Mouse (Mus musculus) kidney, postnatal 10 days (tissue): Measurements from ENCODE around the gene Rabac1.

ENCODE experiments used
- DNase-seq: peaks from one replicate; pipeline ENCODE4 v3.0.0; 2021; ENCODE audit warnings: mixed read lengths

Gene Rabac1

DNA sequence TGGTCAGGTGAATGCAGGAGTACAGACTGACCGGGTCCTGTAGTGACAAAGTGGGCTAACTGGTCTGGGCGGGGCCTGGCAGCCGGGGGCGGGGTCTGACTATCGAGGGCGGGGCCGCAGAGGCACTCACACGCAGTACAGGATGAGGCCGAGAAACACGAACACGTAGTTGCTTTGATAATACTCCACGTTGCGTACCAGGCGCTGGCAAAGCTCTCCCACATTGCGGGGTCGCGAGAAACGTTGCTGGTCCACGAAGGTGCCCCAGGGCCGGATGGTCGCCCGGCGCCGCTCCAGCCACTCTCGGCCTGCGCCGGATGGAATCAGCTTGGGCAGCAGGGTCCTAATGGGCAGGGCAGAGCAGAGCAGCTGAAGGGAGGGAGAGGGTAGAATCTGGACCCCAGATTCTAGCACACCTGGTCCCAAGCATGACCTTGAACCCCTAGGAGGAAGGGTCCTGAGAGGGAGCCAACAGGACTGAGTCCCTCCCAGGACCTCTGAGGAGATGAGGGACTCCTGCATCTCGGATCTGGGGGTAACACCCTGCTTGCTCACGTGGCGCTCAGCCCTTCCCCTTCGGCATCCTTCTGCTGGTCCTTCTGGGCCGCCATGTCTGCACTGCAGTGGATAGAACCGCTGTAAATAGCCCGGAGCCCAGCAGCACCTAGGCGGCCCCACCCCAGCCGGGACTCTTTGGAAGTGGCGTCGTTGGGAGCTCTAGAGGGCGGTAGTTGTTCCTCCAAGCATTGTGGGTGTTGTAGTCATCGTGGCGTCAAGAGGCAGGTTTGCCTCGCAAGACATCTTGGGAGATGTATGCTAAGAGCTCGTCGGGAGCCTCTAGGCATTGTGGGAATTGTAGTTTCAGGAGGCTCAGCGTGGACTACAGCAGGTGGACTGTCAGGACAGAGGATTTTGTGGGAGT lies at the start of gene Rabac1:
Rabac1 (minus strand) TSS at position 783 of the 922 bp plus-strand sequence.
- DNase-seq = peak; percentile 93

DNA sequence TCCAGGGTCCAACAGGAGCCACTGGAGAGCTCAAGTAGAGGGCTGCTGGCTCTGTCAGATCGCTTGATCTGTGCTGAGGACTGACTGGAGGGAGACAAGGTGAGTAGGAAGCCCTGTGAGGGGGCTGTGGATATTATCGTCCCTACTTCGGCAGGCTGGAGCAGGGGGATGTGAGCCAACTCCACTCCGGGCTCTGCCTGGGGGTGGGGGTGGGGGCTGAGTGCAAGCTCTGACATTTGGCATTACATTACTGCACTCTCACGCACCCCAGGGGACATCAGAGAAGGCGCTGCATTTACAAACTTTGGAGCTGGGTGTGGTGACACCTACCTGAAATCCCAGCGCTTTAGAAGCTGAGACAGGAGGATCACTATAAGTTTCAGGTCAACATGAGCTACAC lies 39.0 kb upstream of the Rabac1 start:
- DNase-seq = no peak

DNA sequence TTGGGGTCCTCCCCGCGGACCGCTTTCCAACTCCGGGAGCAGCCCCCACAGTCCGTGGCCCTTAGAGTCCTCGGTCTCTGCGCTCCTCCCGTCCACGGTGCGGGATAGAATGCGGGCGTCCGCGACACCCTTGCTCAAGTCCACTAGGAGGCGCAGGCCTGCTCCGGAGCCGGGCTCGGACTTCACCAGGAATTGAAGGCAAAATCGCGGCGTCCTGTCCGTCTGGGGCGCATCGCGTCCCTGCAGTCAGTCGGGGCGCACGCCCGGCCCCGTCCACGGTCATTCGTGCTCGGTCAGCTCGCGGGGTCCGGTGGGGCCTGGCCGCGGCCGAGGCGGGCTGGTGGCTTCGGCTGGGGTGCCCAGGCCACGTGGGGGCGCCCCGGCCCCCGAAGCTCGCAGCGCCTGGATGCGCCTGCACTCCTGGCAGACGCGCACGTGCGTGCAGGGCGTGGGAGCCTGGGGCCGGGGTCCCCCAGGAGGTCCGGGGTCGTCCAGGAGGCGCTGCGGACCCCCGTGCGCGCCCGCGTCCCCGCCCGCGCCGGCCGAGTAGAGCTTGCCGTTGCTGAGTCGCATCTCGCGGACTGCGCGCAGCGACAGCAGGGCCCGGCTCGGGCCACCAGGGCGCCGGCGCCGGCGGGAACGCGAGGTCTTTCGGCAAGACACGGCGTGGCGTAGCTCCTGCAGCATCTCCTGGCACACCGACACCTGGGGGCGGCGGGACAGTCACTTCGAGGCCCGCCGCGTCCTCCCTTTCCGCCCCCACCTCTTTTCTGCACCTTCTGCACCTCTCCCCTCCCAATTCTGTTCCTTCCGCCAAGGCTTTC lies 37.7 kb upstream of the Rabac1 start:
- DNase-seq = peak; percentile 58

DNA sequence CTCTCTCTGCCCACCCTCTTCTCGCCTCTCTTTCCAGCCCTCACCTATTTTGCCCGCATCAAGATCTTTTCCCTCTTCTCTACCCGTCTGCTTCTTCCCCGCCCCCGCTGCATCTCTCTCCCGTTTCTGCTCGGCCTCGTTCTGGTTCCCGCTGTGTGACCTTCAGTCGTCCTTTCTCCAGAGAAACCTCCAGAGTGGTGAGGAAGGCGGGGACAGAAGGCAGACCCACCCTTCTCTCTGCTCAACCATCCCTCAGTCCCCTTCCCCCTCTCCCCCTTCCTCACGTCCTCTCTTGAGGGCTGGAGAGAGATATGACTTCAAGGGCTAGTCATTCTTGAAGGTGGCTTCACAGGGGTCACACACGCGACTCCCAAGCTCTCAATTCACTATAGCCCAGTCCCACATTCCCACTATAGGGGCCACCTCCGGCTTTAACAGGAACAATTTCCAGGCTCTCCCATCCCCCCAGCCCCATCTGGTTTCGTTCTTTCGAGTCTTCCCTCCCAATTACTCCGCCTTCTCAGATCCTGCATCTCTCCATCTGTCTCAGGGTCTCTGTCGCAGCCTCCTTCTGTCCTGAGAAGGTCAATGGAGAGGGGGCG lies 36.6 kb upstream of the Rabac1 start:
- DNase-seq = no peak

DNA sequence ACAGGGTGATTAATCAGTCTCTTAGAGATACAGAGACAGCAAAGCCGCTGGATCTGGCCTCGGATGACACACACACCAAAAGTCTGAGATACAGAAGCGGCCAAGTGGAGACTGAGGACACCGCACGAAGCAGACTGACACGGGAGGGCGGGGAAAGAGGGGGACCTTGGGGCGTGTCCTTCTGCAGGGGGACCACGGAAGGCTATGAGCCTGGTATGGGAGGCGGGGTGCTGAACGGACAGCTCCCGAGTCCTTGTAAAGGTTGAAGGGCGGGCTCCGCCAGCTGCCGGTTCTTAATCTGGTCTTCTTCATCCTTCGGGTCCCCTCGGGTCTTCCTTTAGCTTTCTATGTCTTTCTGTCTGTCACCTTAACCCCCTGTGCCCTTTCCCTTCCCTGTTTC lies 36.1 kb upstream of the Rabac1 start:
- peak; percentile 88 for DNase-seq

DNA sequence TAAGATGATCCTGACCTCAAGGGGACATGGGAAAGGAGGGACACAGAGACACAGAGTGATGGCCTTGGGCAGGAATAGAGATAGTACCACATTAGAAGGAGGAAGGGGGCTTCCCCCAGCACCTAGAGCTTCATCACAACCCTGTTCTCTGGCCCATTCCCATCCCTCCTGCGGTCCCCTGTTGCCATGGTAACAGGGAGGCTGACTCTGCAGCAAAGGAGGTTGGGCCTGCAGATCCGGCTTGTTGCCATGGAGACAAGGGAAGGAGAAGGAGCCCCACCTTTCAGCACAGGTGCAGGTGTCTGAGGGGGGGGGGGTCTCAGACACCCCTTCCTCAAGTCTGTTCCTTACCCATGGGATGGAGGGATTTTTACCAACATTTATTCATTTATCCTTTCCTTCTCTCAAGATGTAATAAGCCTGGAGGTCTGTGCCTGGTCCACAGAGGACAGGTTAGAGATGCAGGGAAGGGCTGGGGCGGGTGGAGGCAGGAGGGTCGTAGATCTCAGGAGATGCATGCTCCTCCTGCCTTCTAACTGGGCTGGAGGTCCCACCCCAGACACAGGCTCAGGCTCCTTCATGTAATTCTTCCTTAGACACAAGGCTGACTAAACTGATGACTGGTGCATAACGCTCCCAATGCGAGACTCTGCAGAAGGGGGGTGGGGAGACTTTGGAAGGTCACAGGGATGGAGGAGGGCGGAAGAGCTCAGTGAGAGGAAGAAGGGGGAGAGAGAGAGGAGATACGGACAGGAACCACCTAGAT lies 35.2 kb upstream of the Rabac1 start:
- no peak for DNase-seq

DNA sequence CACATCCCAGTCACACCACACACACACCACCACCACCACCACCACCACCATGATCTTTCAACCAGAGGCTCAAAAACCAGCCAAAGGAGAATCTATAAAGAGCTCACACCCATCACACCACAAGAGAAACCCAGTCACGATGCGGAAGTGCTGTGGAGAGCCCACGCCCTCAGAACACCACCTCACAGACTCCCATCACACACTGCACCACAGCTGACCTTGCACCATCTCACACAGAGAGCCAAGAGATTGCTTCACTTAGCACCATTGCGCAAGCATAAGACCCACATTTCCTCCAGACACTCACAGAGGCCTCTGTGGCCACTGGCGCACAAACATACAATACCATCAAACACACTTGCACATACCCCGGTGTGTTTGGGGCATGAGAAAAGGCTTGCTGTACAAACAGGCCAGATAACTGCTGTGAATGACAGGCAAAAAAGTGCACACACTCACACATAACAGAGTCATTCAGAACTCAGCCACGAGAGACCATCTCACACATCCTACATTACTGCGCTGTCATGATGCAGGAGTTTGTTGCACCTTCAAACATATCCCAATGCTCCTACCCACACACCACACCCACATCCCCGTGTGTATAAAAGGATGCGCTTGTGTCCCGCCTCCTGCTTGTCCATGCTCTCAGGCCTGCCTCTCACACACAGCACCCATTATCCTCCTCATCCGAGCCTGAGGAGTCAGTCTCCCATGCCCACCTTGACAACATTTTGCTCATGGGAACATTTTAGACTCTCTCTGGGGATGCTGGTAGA lies 34.2 kb upstream of the Rabac1 start:
- no peak for DNase-seq

DNA sequence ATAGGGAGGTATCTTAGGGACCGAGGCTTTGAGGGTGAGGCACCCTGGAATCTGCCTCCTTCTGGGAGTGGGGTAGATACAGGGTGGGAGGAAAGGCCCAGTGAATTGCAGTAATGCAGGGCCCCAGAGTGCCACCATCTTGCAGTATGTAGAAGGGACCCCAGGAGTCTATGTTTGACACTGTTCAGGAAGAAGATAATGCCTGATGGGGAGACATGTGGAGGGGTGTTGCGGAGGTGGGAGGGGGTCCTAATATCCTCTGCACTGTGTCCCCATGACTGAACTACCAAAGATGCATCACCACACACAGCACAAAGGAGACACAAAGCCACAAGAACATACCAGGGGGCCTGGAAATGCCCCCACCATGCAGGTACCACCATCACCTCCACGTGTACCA lies 33.6 kb upstream of the Rabac1 start:
- no peak for DNase-seq

DNA sequence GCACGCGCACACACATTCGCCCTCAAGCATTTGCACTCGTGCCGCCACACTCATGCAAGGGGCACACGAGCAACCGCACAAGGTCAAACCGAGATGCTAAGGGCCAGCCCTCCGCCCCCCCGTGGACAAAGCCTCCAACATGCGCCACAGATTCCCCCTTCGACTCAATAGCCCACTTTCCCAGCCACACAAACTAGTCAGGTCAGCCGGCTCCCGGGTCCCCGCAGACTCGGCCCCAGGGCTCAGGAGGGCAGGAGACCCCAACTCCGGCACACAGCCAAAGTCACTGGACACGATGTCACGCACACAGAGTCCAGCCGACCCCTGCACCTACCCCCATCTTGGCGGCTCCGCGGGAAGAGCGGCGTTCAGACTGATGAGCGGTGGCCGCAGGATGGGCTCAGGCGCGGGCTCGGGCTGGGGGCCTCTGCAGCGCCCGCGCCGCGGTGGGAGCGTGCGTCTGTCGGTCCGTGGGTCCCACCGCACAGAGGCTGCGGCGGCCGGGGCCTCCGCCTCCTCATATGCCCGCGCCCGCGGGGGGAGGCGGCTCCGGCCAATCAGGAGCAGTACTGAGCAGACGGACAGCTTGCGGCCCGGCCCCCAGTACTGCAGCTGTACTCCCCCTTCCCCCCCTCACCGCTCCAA lies 33.0 kb upstream of the Rabac1 start, which contains the start of gene Atp1a3:
Atp1a3 (minus strand) TSS at position 538 of the 645 bp plus-strand sequence.
- DNase-seq = peak; percentile 39

DNA sequence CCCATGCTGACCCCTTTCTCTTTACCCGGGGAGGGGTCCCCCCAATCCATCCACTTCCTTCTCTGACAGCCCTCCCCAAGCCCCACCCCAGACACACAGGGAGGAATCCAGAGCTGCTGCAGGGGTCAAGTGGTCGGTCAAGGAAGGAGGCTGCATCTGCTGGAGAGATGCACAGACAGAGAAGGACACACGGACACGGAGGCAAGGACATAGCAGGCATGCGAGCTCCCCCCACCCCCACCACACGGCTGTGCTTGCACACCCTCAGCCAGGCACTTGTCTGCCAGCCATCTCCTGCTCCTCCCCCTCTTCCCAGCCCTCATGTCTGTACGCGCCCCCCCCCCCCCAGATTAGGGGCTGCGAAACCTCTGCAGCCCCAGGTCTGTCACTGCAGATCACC lies 32.3 kb upstream of the Rabac1 start:
- no peak for DNase-seq

DNA sequence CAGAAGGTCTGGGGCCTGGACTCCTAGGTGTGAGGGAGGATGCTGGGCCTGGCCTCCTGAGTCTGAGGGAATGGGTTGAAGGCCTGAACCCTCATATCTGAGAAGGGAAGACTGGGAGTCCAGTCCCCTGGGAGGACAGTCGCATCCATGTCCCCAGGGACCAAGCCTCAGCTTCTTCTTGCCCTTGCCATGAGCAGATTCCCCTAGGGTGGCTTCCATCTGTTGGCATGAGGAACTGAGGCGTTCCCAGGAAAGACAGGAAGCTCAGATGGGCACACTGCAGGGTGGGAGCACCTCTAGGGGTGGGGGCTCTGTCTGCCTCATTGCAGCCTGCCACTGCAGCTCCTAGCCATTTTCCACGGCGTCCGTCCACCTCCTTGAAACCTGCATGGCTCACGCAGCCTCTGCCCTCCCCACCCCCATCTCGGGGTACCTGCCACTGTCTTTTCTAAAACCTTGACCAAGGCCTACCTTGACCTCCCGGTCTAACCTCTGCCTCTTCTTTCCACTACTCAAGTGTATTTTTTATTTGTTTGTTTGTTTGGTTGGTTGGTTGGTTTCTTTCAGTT lies 31.4 kb upstream of the Rabac1 start:
- DNase-seq = no peak

DNA sequence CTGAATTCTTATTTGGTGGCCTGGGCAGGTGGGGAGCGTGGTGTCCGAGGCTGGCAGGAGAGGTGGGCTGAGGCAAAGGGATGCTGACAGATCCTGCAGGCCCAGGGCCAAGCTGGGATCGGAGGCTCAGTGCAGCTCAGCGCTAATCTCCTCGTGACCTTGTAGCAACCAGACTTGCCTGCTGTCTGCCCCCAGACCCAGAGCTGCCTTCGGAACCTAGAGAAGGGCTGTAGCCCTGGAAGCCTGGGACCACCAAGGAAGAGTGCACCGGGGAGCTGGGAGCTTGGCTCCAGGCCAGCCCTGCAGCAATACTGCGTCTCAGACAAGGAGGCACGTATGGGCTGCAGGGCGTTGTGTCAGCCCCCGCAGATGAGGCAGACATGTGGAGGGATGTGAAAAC lies 30.7 kb upstream of the Rabac1 start:
- no peak for DNase-seq

DNA sequence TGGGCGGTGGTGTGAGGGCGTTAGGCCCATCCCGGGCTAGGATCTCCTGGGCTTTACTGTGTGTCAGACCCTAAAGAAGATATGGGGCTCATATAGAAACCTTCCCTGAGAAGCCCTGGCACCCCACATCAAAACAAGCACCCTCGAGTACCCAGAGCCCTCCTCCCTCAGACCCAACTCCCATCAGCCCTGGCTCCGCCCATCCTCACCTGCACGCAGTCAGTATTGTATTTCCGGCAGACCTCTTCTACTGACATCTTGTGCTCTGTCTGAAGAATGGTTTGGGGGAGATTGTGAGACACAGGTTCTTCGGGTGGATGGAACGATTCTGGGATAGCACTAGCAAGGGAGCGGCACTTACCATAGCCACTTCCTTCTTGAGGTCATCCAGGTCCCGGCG lies 28.2 kb upstream of the Rabac1 start:
- no peak for DNase-seq

DNA sequence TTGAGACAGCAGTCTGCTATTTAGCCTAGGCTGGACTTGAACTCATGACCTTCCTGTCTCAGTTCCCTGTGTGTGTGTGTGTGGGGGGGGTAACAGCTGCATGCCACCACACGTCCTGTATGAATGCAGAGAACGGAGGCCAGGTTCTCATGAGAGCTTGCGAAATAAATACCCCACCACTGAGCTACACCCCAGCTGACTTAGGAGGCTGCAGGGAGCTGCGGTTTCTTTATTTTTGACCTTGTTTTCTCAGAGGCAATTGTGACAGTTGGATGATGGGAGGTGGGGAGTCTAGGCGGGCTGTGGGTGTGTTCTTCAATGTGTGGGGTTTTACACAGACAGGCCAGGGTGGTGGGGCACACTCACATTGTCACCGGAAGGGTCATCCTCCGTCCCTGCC lies 27.7 kb upstream of the Rabac1 start:
- DNase-seq = no peak

DNA sequence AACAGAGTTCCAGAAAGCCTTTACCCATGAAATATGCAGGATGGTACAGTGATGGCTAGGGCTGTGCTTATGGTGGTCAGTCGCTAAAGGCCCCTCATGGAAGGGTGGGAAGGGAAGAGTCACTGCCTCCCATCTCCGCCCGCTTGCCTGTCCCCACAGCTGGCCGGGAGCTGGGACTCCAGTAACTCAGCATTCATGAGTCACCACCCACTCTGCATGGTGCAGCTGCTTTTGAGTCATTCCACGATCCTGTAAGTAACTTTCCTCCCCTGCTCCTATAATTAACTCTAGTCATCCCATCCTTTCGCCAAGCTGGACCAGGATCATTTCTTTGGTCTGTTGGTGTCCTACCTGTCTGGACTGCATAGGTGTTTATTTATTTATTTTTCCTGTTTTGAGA lies 20.5 kb upstream of the Rabac1 start:
- DNase-seq = no peak

DNA sequence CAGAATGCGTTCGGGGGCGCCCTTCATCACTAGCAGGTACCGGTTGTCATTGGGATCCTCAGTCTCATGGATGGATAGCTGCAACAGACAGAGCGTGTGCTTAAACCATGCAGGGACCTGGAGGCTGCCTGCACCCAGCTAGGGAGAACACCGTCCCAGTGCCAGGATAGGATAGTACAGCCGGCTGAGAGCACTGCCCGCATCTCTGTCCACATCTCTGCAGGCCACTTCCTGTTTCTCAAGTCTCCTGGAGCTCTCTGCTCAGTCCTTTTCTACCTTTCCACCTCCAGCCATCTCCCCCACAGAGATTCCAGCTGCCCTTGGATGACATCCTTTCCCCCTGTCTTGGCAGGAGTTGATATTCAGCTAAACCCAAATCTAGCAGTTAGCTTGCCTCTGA lies 17.9 kb upstream of the Rabac1 start:
- DNase-seq = no peak

DNA sequence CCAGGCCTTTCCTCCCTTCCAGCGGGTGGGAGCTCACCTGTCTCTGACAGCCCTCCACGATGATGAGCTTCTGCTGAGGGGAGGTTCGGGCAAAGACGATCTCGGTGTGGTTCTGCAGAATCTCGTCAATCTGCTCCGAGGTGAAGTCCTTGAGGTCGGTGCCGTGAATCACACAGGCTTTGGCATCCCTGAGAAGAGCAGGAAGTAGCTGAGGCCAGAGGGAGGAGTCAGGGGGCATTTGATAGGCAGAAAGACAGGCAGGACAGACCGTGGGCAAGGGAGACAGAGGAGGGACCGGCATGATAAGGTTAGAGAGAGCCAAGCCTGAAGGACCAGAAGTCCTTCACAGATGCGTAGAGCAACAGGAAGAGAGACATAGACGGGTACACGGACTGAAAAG lies 15.4 kb upstream of the Rabac1 start:
- no peak for DNase-seq

DNA sequence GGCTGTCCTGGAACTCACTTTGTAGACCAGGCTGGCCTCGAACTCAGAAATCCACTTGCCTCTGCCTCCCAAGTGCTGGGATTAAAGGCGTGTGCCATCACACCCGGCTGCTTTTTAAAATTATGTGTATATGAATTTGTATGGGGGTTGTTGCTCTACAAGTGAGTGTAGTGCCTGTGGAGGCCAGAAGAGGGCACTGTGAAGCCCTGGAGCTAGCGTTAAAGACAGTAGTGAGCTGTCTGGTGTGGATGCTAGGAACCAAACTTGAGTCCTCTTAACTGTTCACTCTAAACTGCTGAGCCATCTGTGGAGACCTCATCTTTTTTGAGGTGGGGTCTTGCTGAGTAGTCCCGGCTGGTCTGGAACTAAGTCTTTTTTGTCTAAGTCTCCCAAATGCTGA lies 13.2 kb upstream of the Rabac1 start:
- no peak for DNase-seq

DNA sequence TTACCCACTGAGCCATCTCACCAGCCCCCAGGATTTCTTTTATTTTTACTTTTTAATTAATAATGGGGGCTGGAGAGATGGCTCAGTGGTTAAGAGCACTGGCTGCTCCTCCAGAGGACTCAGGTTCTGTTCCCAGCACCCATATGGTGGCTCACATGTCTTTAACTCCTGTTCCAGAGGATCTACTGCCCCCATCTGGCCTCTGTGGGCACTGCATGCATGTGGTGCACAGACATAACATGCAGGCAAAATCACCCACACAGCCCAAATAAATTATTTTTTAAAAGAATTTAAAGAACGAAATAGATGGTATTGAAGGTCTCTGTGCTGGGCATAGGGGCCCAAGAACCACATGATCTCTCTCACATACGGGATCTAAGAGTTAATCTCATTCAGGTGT lies 11.8 kb upstream of the Rabac1 start:
- DNase-seq = no peak

DNA sequence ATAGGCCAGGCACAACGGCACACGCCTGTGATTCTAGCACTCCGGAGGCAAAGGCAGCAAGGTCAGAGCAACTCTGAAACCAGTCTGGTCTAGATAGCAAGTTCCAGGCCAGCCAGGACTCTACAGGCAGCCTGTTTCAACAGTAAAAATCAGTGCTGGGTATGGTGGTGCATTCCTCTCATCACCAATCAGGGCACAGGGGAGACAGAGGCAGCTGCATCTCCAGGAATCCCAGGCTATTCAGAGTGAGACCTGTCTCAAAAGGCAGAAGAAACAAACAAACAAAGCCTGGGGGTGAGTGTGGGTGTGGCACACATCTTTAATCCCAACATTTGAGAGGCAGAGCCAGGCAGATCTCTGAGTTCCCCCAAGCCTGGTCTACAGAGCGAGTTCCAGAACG lies 10.8 kb upstream of the Rabac1 start:
- DNase-seq = no peak

DNA sequence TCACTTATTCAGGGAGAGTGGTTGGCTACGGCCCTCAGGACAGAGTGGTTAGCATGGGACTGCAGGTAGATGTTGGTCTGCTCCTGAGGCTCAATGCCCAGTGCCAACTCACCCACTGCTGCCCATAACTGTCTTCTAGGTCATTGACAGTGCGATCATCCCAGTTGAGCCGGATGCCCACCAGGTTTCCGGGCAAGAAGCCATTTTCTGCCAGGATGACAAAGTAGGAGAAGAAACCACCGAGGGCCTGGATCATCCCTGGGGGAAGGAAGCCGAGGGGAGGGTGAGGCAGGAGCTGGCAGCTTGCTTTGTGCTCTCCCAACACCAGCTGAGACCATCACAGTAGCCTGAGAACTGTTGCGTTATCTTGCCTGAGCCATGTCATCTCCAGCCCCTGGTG lies 7.9 kb upstream of the Rabac1 start:
- no peak for DNase-seq
